1 mouse cellular context compared by ENCODE assay signal in genomic region chr16:91688619-91689334, GRCm38 (mm10).
TF ChIP-seq lines count a peak whose summit lies in the region.

TSS of gene Donson (minus strand) at chr16:91688770.

TF ChIP-seq in CH12.LX, 34 proteins besides CTCF, POLR2A, EP300 and RAD21 (continued from another document):
- TF ChIP-seq SIN3A (IDR thresholded peaks at IDR 0.05; ENCODE audit: low read length) (peak; percentile 32; the same call in 1 of the 2 replicates), MAFK (IDR thresholded peaks at IDR 0.05; ENCODE audit: insufficient replicate concordance, low read length) (no peak), USF1 (IDR thresholded peaks at IDR 0.05; ENCODE audit: low read depth, low read length) (no peak), MAZ (IDR thresholded peaks at IDR 0.05; ENCODE audit: low read depth, low read length) (peak; percentile 55; the same call in 1 of the 2 replicates), KAT2A (IDR thresholded peaks at IDR 0.05; ENCODE audit: insufficient replicate concordance, low read length) (0 out of 2 replicates have a peak, but pooled peaks have one; percentile 51), ZKSCAN1 (IDR thresholded peaks at IDR 0.05; ENCODE audit: borderline replicate concordance, low read depth, low read length) (no peak), ELF1 (IDR thresholded peaks at IDR 0.05; ENCODE audit: low read depth, low read length) (peak; percentile 92)
TF ChIP-seq in CH12.LX: peak in this region for 21.
